Mouse (Mus musculus) heart, postnatal 0 days (tissue): ENCODE measurements around the gene Syngr2.

Experiments
- CTCF ChIP-seq: IDR thresholded peaks from 2 replicates; pipeline ENCODE4 v1.5.1; 2016; ENCODE audit warnings: antibody characterized with exemption, control low read depth, low read depth
- EP300 ChIP-seq: IDR thresholded peaks from 2 replicates; pipeline ENCODE4 v1.6.1; 2016; ENCODE audit warnings: antibody characterized with exemption, low read depth

DNA sequence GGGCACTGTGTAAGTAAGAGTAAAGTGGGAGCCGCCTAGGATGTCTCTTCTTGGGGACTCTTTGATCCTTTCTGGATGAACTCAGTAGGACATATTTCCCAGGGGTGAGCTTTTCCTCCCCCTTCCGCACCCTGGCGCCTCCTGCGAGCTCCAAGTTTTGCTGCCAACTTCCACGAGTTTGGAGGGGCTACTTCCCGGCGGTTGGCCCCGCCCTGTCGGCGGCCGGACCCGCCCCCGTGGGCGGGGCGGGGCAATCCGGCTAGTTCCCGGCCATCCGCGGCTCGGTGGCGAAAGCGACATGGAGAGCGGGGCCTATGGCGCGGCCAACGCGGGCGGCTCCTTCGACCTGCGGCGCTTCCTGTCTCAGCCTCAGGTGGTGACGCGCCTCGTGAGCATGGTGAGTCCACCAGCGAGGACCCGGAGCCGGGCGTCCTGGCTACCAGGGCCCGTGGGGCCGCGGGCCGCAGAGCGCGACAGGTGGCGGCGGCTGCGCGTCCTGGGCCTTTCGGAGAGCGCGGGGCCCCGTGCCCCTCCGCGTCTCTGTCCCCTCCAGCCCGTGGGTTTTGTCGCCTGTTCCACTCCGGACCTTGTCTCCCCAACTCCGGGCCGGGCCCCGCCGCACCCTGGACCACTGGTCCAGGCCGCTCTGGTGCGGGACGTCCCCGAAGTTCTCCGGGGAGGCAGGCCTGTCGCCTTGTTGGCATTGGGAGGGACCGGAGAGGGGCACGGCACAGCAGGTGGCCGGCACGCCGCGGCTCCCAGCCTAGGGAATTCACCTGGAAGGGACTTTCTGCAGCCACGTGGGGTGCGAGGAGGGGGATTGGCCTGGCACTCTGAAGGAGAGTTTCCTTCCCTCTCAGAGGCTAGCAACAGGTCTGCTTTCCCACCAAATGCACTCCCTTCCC lies at the start of gene Syngr2, which contains the start of gene Gm20708:
- TF ChIP-seq EP300 (no peak), CTCF (no peak)
